Mouse (Mus musculus) small intestine, adult 2 months (tissue): ENCODE measurements around the gene Prrc2c.

Experiments
- CTCF ChIP-seq: fragments of 200-500 bp; IDR thresholded peaks from 2 replicates; pipeline ENCODE4 v1.5.1; 2012; ENCODE audit warnings: low read depth, mild to moderate bottlenecking, control low read depth, inconsistent platforms, low read length, moderate library complexity, mixed read lengths; ENCODE audit not compliant: insufficient replicate concordance, insufficient read length; ENCODE audit errors: extremely low read depth
- POLR2A ChIP-seq: fragments of 200-500 bp; IDR thresholded peaks from 2 replicates; pipeline ENCODE4 v1.6.1; 2012; ENCODE audit warnings: low read depth, mild to moderate bottlenecking, control low read depth, inconsistent platforms, low read length, moderate library complexity

GRCm38 (mm10) chr1:162643752-162644151 lies 96.6 kb downstream of the Prrc2c start:
- no peak for TF ChIP-seq CTCF
- no peak for TF ChIP-seq POLR2A
